Mouse (Mus musculus): ENCODE measurements around the gene Bcl9. TPM values are rescaled to one million over a fixed set of nuclear protein-coding genes. Genes with fewer than 3 reads are reported as not detected.
A peak's percentile ranks its signal among the peaks of the same experiment; 100 is the strongest.

The Bcl9 gene
- polyA plus RNA-seq, 1 experiment, result 7.3 TPM

GRCm38 (mm10) chr3:97309748-97310536, 12.2 kb upstream of the Bcl9 start:
- Histone ChIP-seq H3K4me1 (ENCODE audit: control insufficient read depth, insufficient read depth, insufficient read length, low read length) (no peaks in the 10 kb centered on the region), H3K27ac (replicated peaks; ENCODE audit: low read depth, low read length) (no peak overlapping the region), H3K4me3 (ENCODE audit: insufficient read depth, low read depth, low read length) (no peak overlapping the region)

GRCm38 (mm10) chr3:97308440-97308839, 10.7 kb upstream of the Bcl9 start:
- no peak overlapping the region for H3K27ac ChIP-seq (replicated peaks; ENCODE audit: low read depth, low read length)
- H3K4me3 ChIP-seq (ENCODE audit: insufficient read depth, low read depth, low read length), result no peak overlapping the region
- H3K4me1 ChIP-seq (ENCODE audit: control insufficient read depth, insufficient read depth, insufficient read length, low read length), result no peaks in the 10 kb centered on the region

- Histone ChIP-seq H3K4me1 (ENCODE audit: control insufficient read depth, insufficient read depth, insufficient read length, low read length) (no peaks in the 10 kb centered on the region), H3K27ac (replicated peaks; ENCODE audit: low read depth, low read length) (no peak overlapping the region), H3K4me3 (ENCODE audit: insufficient read depth, low read depth, low read length) (no peak overlapping the region)
Observed at GRCm38 (mm10) chr3:97305907-97306306, 8.2 kb upstream of the Bcl9 start.

- Histone ChIP-seq H3K4me3 (ENCODE audit: insufficient read depth, low read depth, low read length) (no peak overlapping the region), H3K4me1 (ENCODE audit: control insufficient read depth, insufficient read depth, insufficient read length, low read length) (no peaks in the 10 kb centered on the region), H3K27ac (replicated peaks; ENCODE audit: low read depth, low read length) (no peak overlapping the region)
Observed at GRCm38 (mm10) chr3:97301586-97301985, 3.9 kb upstream of the Bcl9 start.

- no peaks in the 10 kb centered on the region for H3K4me1 ChIP-seq (ENCODE audit: control insufficient read depth, insufficient read depth, insufficient read length, low read length)
- no peak overlapping the region for H3K4me3 ChIP-seq (ENCODE audit: insufficient read depth, low read depth, low read length)
- no peak overlapping the region for H3K27ac ChIP-seq (replicated peaks; ENCODE audit: low read depth, low read length)
Observed at GRCm38 (mm10) chr3:97300370-97300769, 2.7 kb upstream of the Bcl9 start.

GRCm38 (mm10) chr3:97299885-97300284, 2.2 kb upstream of the Bcl9 start:
- Histone ChIP-seq H3K27ac (replicated peaks; ENCODE audit: low read depth, low read length) (no peak overlapping the region), H3K4me1 (ENCODE audit: control insufficient read depth, insufficient read depth, insufficient read length, low read length) (no peaks in the 10 kb centered on the region)

GRCm38 (mm10) chr3:97298856-97299465, 1.2 kb upstream of the Bcl9 start:
- H3K27ac ChIP-seq (replicated peaks; ENCODE audit: low read depth, low read length), result no peak overlapping the region
- H3K4me3 ChIP-seq (ENCODE audit: insufficient read depth, low read depth, low read length), result no peak overlapping the region

More at GRCm38 (mm10) chr3:97299885-97300284, 2.2 kb upstream of the Bcl9 start:
- H3K4me3 ChIP-seq (ENCODE audit: insufficient read depth, low read depth, low read length), result no peak overlapping the region

GRCm38 (mm10) chr3:97296941-97297552, 670 bp downstream of the Bcl9 start:
- Histone ChIP-seq H3K4me1 (ENCODE audit: control insufficient read depth, insufficient read depth, insufficient read length, low read length) (no peaks in the 10 kb centered on the region), H3K27ac (replicated peaks; ENCODE audit: low read depth, low read length) (no peak overlapping the region), H3K4me3 (ENCODE audit: insufficient read depth, low read depth, low read length) (peak overlapping the region; percentile 92)

More at GRCm38 (mm10) chr3:97298856-97299465, 1.2 kb upstream of the Bcl9 start:
- H3K4me1 ChIP-seq (ENCODE audit: control insufficient read depth, insufficient read depth, insufficient read length, low read length), result no peaks in the 10 kb centered on the region

GRCm38 (mm10) chr3:97294334-97294733, 3.4 kb downstream of the Bcl9 start:
- Histone ChIP-seq H3K4me1 (ENCODE audit: control insufficient read depth, insufficient read depth, insufficient read length, low read length) (no peaks in the 10 kb centered on the region), H3K4me3 (ENCODE audit: insufficient read depth, low read depth, low read length) (no peak overlapping the region), H3K27ac (replicated peaks; ENCODE audit: low read depth, low read length) (no peak overlapping the region)

- Histone ChIP-seq H3K4me1 (ENCODE audit: control insufficient read depth, insufficient read depth, insufficient read length, low read length) (no peaks in the 10 kb centered on the region; the same call in 1 of the 2 replicates), H3K4me3 (ENCODE audit: insufficient read depth, low read depth, low read length) (no peak overlapping the region), H3K27ac (replicated peaks; ENCODE audit: low read depth, low read length) (no peak overlapping the region)
Observed at GRCm38 (mm10) chr3:97284878-97285277, 12.8 kb downstream of the Bcl9 start.

- Histone ChIP-seq H3K27ac (replicated peaks; ENCODE audit: low read depth, low read length) (no peak overlapping the region), H3K4me1 (ENCODE audit: control insufficient read depth, insufficient read depth, insufficient read length, low read length) (no peaks in the 10 kb centered on the region; the same call in 1 of the 2 replicates), H3K4me3 (ENCODE audit: insufficient read depth, low read depth, low read length) (no peak overlapping the region)
Observed at GRCm38 (mm10) chr3:97284056-97284455, 13.7 kb downstream of the Bcl9 start.

- H3K4me1 ChIP-seq (ENCODE audit: control insufficient read depth, insufficient read depth, insufficient read length, low read length), result no peaks in the 10 kb centered on the region; the same call in 1 of the 2 replicates
- H3K27ac ChIP-seq (replicated peaks; ENCODE audit: low read depth, low read length), result no peak overlapping the region
- H3K4me3 ChIP-seq (ENCODE audit: insufficient read depth, low read depth, low read length), result no peak overlapping the region
Observed at GRCm38 (mm10) chr3:97281426-97281825, 16.3 kb downstream of the Bcl9 start.

- H3K4me3 ChIP-seq (ENCODE audit: insufficient read depth, low read depth, low read length), result no peak overlapping the region
- no peak overlapping the region for H3K27ac ChIP-seq (replicated peaks; ENCODE audit: low read depth, low read length)
- H3K4me1 ChIP-seq (ENCODE audit: control insufficient read depth, insufficient read depth, insufficient read length, low read length), result no peaks in the 10 kb centered on the region; the same call in 1 of the 2 replicates
Observed at GRCm38 (mm10) chr3:97275708-97276107, 22.0 kb downstream of the Bcl9 start.

- Histone ChIP-seq H3K4me1 (ENCODE audit: control insufficient read depth, insufficient read depth, insufficient read length, low read length) (no peaks in the 10 kb centered on the region), H3K27ac (replicated peaks; ENCODE audit: low read depth, low read length) (no peak overlapping the region), H3K4me3 (ENCODE audit: insufficient read depth, low read depth, low read length) (no peak overlapping the region)
Observed at GRCm38 (mm10) chr3:97274516-97275230, 23.0 kb downstream of the Bcl9 start.

GRCm38 (mm10) chr3:97273876-97274275, 23.8 kb downstream of the Bcl9 start:
- H3K4me3 ChIP-seq (ENCODE audit: insufficient read depth, low read depth, low read length), result no peak overlapping the region
- no peak overlapping the region for H3K27ac ChIP-seq (replicated peaks; ENCODE audit: low read depth, low read length)
- no peaks in the 10 kb centered on the region for H3K4me1 ChIP-seq (ENCODE audit: control insufficient read depth, insufficient read depth, insufficient read length, low read length)
